9 mouse cellular contexts compared by ENCODE assay signal in genomic region chr13:97549384-97549783, GRCm38 (mm10).
A peak's percentile ranks its signal among the peaks of the same experiment; 100 is the strongest.
DNase-seq lines count a peak whose midpoint lies in the region; ATAC-seq and TF ChIP-seq lines count a peak whose summit lies in the region.
"Had no signal": no experiment of that assay in that cellular context is flagged by ENCODE, and none has a peak within 500 bp of the region (broad histone marks: within the 10 kb centered on the region; RNA-seq: fewer than 3 reads in every experiment).

No protein-coding gene starts in this region.

- H3K4me3 ChIP-seq in heart, adult 2 months, result no peak overlapping the region
- H3K4me3 ChIP-seq in cortical plate, adult 2 months (ENCODE audit: insufficient read depth, low read length), result no peak overlapping the region
- H3K4me3 ChIP-seq in intestine, postnatal 0 days (ENCODE audit: low read depth, low read length), result no peak overlapping the region

- peaks cover 2% of the 10 kb centered on the region for H3K36me3 ChIP-seq in heart, adult 2 months (ENCODE audit: control insufficient read depth, insufficient read depth, low read length)
- no peaks in the 10 kb centered on the region for H3K36me3 ChIP-seq in intestine, postnatal 0 days (ENCODE audit: control insufficient read depth, insufficient read depth)

- no peak overlapping the region for H3K4me2 ChIP-seq in intestine, postnatal 0 days (replicated peaks; ENCODE audit: low read depth)

- no peak for TF ChIP-seq CTCF in heart, adult 2 months (IDR thresholded peaks at IDR 0.05)
- no peak for TF ChIP-seq CTCF in cortical plate, adult 2 months (IDR thresholded peaks at IDR 0.05; ENCODE audit: extremely low read depth, insufficient read depth, low read length)
- TF ChIP-seq CTCF in intestine, postnatal 0 days (IDR thresholded peaks at IDR 0.05; ENCODE audit: low read depth), result no peak

- no peaks in the 10 kb centered on the region for H3K79me2 ChIP-seq in heart, adult 2 months (replicated peaks; ENCODE audit: control insufficient read depth, insufficient read depth, low read length)

- 88% methylated on average over 6 of the region's 6 CpGs for WGBS in heart, adult 2 months
- 92% methylated on average over 6 of the region's 6 CpGs for WGBS in intestine, postnatal 0 days

- H3K4me1 ChIP-seq in heart, adult 2 months (ENCODE audit: control insufficient read depth, insufficient read depth, low read length), result peaks cover 14% of the 10 kb centered on the region
- H3K4me1 ChIP-seq in cortical plate, adult 2 months (ENCODE audit: control insufficient read depth, insufficient read depth, low read length), result peaks cover 7% of the 10 kb centered on the region; the same call in 1 of the 2 replicates
- H3K4me1 ChIP-seq in intestine, postnatal 0 days (replicated peaks; ENCODE audit: control insufficient read depth, insufficient read depth, low read length), result peaks cover 18% of the 10 kb centered on the region

- no peak for TF ChIP-seq EP300 in heart, adult 2 months (IDR thresholded peaks at IDR 0.05; ENCODE audit: insufficient read depth, low read depth, low read length)

- peak overlapping the region; percentile 84 for H3K27ac ChIP-seq in heart, adult 2 months
- peak overlapping the region; percentile 47 for H3K27ac ChIP-seq in cortical plate, adult 2 months (ENCODE audit: insufficient read depth, low read length)
- H3K27ac ChIP-seq in intestine, postnatal 0 days (ENCODE audit: low read depth, low read length), result 0 out of 2 replicates have a peak overlapping the region, but pooled peaks have one; percentile 28

- no peak for ATAC-seq in intestine, postnatal 0 days

- H3K9me3 ChIP-seq in intestine, postnatal 0 days (ENCODE audit: control insufficient read depth), result no peaks in the 10 kb centered on the region

- intact Hi-C loops in heart, adult 2 months (cut with DNase I), result loop anchor here (2.0 to 5.0 kb wide), 3 partner anchors 17 to 307 kb away; partner anchors contain the start of gene Enc1
- intact Hi-C loops in left cerebral cortex, postnatal 4 days (cut with DNase I), result no loop called here
- intact Hi-C loops in left cerebral cortex, postnatal 10 days (cut with DNase I), result no loop called here

- H3K9ac ChIP-seq in heart, adult 2 months (ENCODE audit: low read depth, low read length), result no peak overlapping the region
- H3K9ac ChIP-seq in intestine, postnatal 0 days (ENCODE audit: low read depth, low read length), result no peak overlapping the region

- no peak for TF ChIP-seq POLR2A in heart, adult 2 months (IDR thresholded peaks at IDR 0.05; ENCODE audit: insufficient read depth, low read depth, low read length)
- no peak for TF ChIP-seq POLR2A in cortical plate, adult 2 months (IDR thresholded peaks at IDR 0.05; ENCODE audit: extremely low read depth, insufficient read depth, low read length)

- H3K27me3 ChIP-seq in heart, adult 2 months (ENCODE audit: control insufficient read depth, insufficient read depth, low read length), result no peaks in the 10 kb centered on the region
- H3K27me3 ChIP-seq in intestine, postnatal 0 days (replicated peaks; ENCODE audit: control insufficient read depth, insufficient read depth, low read length), result no peaks in the 10 kb centered on the region

- DNase-seq in heart, adult 2 months, result no peak
- no peak for DNase-seq in heart, adult 18-20 months
- DNase-seq in left cerebral cortex, postnatal 4 days, result peak; percentile 15
- DNase-seq in left cerebral cortex, postnatal 10 days (ENCODE audit: extremely low spot score in 1 of 2, low spot score in 2 of 2), result no peak
- DNase-seq in frontal cortex, postnatal 36 days (ENCODE audit: low spot score in 2 of 2), result no peak
- DNase-seq in right cerebral cortex, postnatal 14 days, result no peak
- DNase-seq: gastrocnemius, postnatal 36 days had no signal

Comparison
In these comparisons a context has a peak if more than half of its experiments do, and no peak if none do; other contexts are left out.
1. H3K27ac ChIP-seq: peak in every context shown above with its lines; median percentile 84 in heart, adult 2 months; 47 in cortical plate, adult 2 months; 28 in intestine, postnatal 0 days.